ENCODE assay signal across 15 mouse cellular contexts in genomic region chr15:32003489-32003888, GRCm38 (mm10).
DNase-seq lines count a peak whose midpoint lies in the region; ATAC-seq lines count a peak whose summit lies in the region.
"Had no signal": no experiment of that assay in that cellular context is flagged by ENCODE, and none has a peak within 500 bp of the region (broad histone marks: within the 10 kb centered on the region; RNA-seq: fewer than 3 reads in every experiment).

No protein-coding gene starts in this region.

- no peak overlapping the region for H3K4me2 ChIP-seq in forebrain, embryonic 11.5 days (ENCODE audit: low read depth, low read length, severe bottlenecking)
- no peak overlapping the region; the same call in 1 of the 2 replicates for H3K4me2 ChIP-seq in midbrain, embryonic 12.5 days (replicated peaks)
- H3K4me2 ChIP-seq in kidney, embryonic 14.5 days (replicated peaks; ENCODE audit: low read depth, low read length): no peak overlapping the region
- H3K4me2 ChIP-seq: heart, embryonic 13.5 days; neural tube, embryonic 15.5 days had no signal

- no peaks in the 10 kb centered on the region for H3K27me3 ChIP-seq in forebrain, embryonic 11.5 days (ENCODE audit: control insufficient read depth, insufficient read depth, low read length)
- no peaks in the 10 kb centered on the region; the same call in 1 of the 2 replicates for H3K27me3 ChIP-seq in midbrain, embryonic 12.5 days
- no peaks in the 10 kb centered on the region for H3K27me3 ChIP-seq in kidney, embryonic 14.5 days (ENCODE audit: control insufficient read depth, insufficient read depth, low read length)
- H3K27me3 ChIP-seq: heart, embryonic 13.5 days; neural tube, embryonic 15.5 days; Patski had no signal

- H3K36me3 ChIP-seq in forebrain, embryonic 11.5 days (ENCODE audit: control insufficient read depth, insufficient read depth, low read length): no peaks in the 10 kb centered on the region
- H3K36me3 ChIP-seq in midbrain, embryonic 12.5 days: no peaks in the 10 kb centered on the region
- no peaks in the 10 kb centered on the region for H3K36me3 ChIP-seq in kidney, embryonic 14.5 days (ENCODE audit: control insufficient read depth, insufficient read depth, low read length)
- H3K36me3 ChIP-seq: heart, embryonic 13.5 days; neural tube, embryonic 15.5 days had no signal

- H3K9me3 ChIP-seq in forebrain, embryonic 11.5 days (ENCODE audit: control insufficient read depth, low read length): no peaks in the 10 kb centered on the region
- H3K9me3 ChIP-seq in midbrain, embryonic 12.5 days: no peaks in the 10 kb centered on the region
- no peaks in the 10 kb centered on the region for H3K9me3 ChIP-seq in kidney, embryonic 14.5 days (ENCODE audit: control insufficient read depth, low read length)
- H3K9me3 ChIP-seq: heart, embryonic 13.5 days; neural tube, embryonic 15.5 days had no signal

- H3K27ac ChIP-seq in forebrain, embryonic 11.5 days (ENCODE audit: low read depth, low read length): peak overlapping the region; percentile 78
- H3K27ac ChIP-seq in midbrain, embryonic 12.5 days (replicated peaks): peak overlapping the region; percentile 30; the same call in 1 of the 2 replicates
- H3K27ac ChIP-seq in kidney, embryonic 14.5 days (ENCODE audit: low read depth, low read length): no peak overlapping the region
- H3K27ac ChIP-seq: gastrocnemius, adult 2 months; heart, embryonic 13.5 days; layer of hippocampus, adult 2 months; neural tube, embryonic 15.5 days had no signal

- 18% methylated on average over 5 of the region's 6 CpGs for WGBS in forebrain, embryonic 11.5 days
- WGBS in midbrain, embryonic 12.5 days: 10% methylated on average over 5 of the region's 6 CpGs
- 12% methylated on average over 6 of the region's 6 CpGs for WGBS in kidney, embryonic 14.5 days

- no peak overlapping the region for H3K4me3 ChIP-seq in forebrain, embryonic 11.5 days (ENCODE audit: low read depth, low read length)
- no peak overlapping the region for H3K4me3 ChIP-seq in midbrain, embryonic 12.5 days
- H3K4me3 ChIP-seq in kidney, embryonic 14.5 days (ENCODE audit: low read length): no peak overlapping the region
- H3K4me3 ChIP-seq: gastrocnemius, adult 2 months; heart, embryonic 13.5 days; layer of hippocampus, adult 2 months; neural tube, embryonic 15.5 days had no signal

- DNase-seq in embryo, embryonic 10.5 days (ENCODE audit: low spot score): peak; percentile 28
- DNase-seq in embryo, embryonic 9.5 days (ENCODE audit: extremely low spot score): no peak
- no peak for DNase-seq in forebrain, embryonic 11.5 days (ENCODE audit: low spot score)
- peak; percentile 60 for DNase-seq in forelimb bud, embryonic 11.5 days (ENCODE audit: low read depth, low spot score)
- DNase-seq in thymus, postnatal 0 days (ENCODE audit: low spot score): no peak
- DNase-seq in adipocyte (ENCODE audit: low spot score): no peak
- DNase-seq: kidney, adult 18-20 months; kidney, postnatal 10 days had no signal

- ATAC-seq in forebrain, embryonic 11.5 days (replicated peaks; ENCODE audit: low FRiP score): peak; percentile 61
- peak; percentile 70 for ATAC-seq in midbrain, embryonic 12.5 days (ENCODE audit: low FRiP score, low read depth)
- no peak for ATAC-seq in kidney, embryonic 14.5 days (ENCODE audit: low FRiP score, low TSS enrichment)

- H3K9ac ChIP-seq in forebrain, embryonic 11.5 days (ENCODE audit: low read length): no peak overlapping the region
- H3K9ac ChIP-seq in midbrain, embryonic 12.5 days (replicated peaks): no peak overlapping the region
- H3K9ac ChIP-seq in kidney, embryonic 14.5 days (ENCODE audit: low read depth, low read length): no peak overlapping the region
- H3K9ac ChIP-seq: heart, embryonic 13.5 days; neural tube, embryonic 15.5 days had no signal

- peaks cover 9% of the 10 kb centered on the region; the same call in 1 of the 2 replicates for H3K4me1 ChIP-seq in forebrain, embryonic 11.5 days (replicated peaks; ENCODE audit: control insufficient read depth, insufficient read depth, low read length)
- H3K4me1 ChIP-seq in midbrain, embryonic 12.5 days: peaks cover 20% of the 10 kb centered on the region
- no peaks in the 10 kb centered on the region for H3K4me1 ChIP-seq in kidney, embryonic 14.5 days (ENCODE audit: control insufficient read depth, insufficient read depth, low read length)

Comparison
In these comparisons a context has a peak if more than half of its experiments do, and no peak if none do; other contexts are left out.
1. DNase-seq: peak in embryo, embryonic 10.5 days (single experiment) and forelimb bud, embryonic 11.5 days (single experiment); none in embryo, embryonic 9.5 days (single experiment), forebrain, embryonic 11.5 days (single experiment), thymus, postnatal 0 days (single experiment) and adipocyte (single experiment).